Mouse (Mus musculus) limb, embryonic 11.5 days (tissue): Measurements from ENCODE around the gene Gal3st3. TPM values are rescaled to one million over a fixed set of nuclear protein-coding genes. Genes with fewer than 3 reads are reported as not detected.
"Not testable (repeated sequence)": the region's sequence is repeated elsewhere in the genome, so short reads cannot be mapped to it uniquely, and the experiment has no call there.

Experiments
- ATAC-seq: fragments of 200-750 bp; cut with Nextera tagmentation; 2 replicates; pipeline ENCODE4 v1.8.0; 2017; ENCODE audit warnings: low read depth; ENCODE audit not compliant: insufficient number of reproducible peaks, low FRiP score, low TSS enrichment
- DNase-seq: peaks from one replicate; pipeline ENCODE4 v3.0.0-alpha.2; 2015; ENCODE audit warnings: low spot score
- H3K27ac ChIP-seq: fragments of 300-500 bp; sonication (generic); replicated peaks from 2 replicates; pipeline ENCODE4 v1.5.1; 2014; ENCODE audit warnings: low read depth, mild to moderate bottlenecking, low read length
- H3K27me3 ChIP-seq: fragments of 300-500 bp; sonication (generic); 2 replicates; pipeline ENCODE4 v1.6.1; 2014; ENCODE audit warnings: mild to moderate bottlenecking, low read length, mixed read lengths; ENCODE audit not compliant: control insufficient read depth, insufficient read depth
- H3K36me3 ChIP-seq: fragments of 300-500 bp; sonication (generic); 2 replicates; pipeline ENCODE4 v1.6.1; 2014; ENCODE audit warnings: mild to moderate bottlenecking, low read length, moderate library complexity, mixed read lengths; ENCODE audit not compliant: control insufficient read depth, insufficient read depth
- H3K4me1 ChIP-seq: fragments of 300-500 bp; sonication (generic); 2 replicates; pipeline ENCODE4 v1.6.1; 2014; ENCODE audit warnings: low read length, mixed read lengths; ENCODE audit not compliant: control insufficient read depth, insufficient read depth
- H3K4me2 ChIP-seq: fragments of 300-500 bp; sonication (generic); 2 replicates; pipeline ENCODE4 v1.6.1; 2014; ENCODE audit warnings: low read depth, mild to moderate bottlenecking, moderate library complexity; ENCODE audit not compliant: severe bottlenecking
- H3K4me3 ChIP-seq: fragments of 300-500 bp; sonication (generic); 2 replicates; pipeline ENCODE4 v1.5.1; 2014; ENCODE audit warnings: low read depth, low read length
- H3K9ac ChIP-seq: fragments of 300-500 bp; sonication (generic); 2 replicates; pipeline ENCODE4 v1.6.1; 2014; ENCODE audit warnings: mild to moderate bottlenecking, low read length
- H3K9me3 ChIP-seq: fragments of 300-500 bp; sonication (generic); 2 replicates; pipeline ENCODE4 v1.6.1; 2016; ENCODE audit warnings: low read length; ENCODE audit not compliant: control insufficient read depth
- WGBS: fragments of 180-500 bp; shearing (Covaris S2); extraction: QIAGEN DNeasy Blood & Tissue Kit; methylation state at CpG from one replicate; pipeline ENCODE4 v1.1.7; 2014; 5-methylcytosine and 5-hydroxymethylcytosine counted together
- polyA plus RNA-seq: library from polyadenylated mRNA; unstranded; fragments of >200 nt; fragmentation: Nextera tagmentation; extraction: Ambion mirVana; gene quantifications from 2 replicates; pipeline ENCODE4 v1.2.1, GENCODE M21; 2014

The Gal3st3 gene
- polyA plus RNA-seq, 1 experiment from 2014 or later = 8.6 TPM

DNA sequence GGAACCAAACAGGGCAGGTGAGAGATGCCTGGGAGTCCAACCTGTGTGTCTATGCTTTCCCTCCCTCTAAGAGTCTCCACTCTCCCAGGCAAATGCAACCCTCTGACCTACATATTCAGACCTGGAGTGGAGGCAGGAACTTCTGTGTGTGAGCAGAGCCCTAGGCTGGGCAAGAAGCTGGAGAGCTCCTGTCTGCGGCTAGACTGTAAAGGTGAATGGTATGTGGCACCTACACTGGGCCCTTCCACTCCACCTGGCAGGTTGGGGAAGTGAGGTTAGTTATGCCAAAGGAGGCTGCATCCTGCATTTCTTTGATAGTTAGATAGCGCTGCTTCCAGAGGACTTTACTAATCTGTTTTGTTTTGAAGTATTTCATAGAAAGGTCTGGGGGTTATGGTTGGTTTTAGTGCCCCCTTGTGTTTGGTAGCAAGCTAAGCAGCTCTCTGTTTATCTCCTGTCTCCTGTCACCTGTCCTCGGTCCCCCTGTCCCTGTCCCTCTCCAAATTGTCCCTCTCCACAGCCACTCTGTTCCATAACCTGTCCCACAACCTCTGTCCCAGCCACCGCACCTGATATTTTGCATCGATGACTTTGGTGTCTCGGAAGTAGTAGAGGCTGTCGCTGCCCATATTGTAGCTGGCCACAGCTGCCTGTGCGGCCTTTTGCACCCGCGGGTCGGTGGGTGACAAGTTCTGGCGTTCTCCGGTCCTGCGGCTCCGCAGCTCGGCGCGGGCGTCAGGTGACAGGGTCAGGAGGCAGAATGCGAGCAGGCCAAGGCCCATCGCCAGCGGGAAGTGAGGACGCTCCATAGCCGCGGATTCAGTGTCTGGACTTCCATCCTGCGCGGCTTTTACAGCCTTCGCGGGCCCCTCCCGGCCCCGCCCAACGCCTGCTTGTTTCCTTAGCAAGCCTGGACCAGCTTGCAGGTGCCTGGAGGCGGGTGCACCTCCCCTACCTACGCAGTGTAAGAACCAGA lies 50.7 kb downstream of the Gal3st3 start:
- Histone ChIP-seq H3K9me3 (no peaks in the 10 kb centered on the region), H3K4me3 (peak overlapping the region; percentile 33), H3K4me1 (peaks cover 3% of the 10 kb centered on the region; the same call in 1 of the 2 replicates), H3K9ac (peak overlapping the region; percentile 50), H3K4me2 (peak overlapping the region; percentile 71), H3K36me3 (no peaks in the 10 kb centered on the region), H3K27me3 (0 out of 2 replicates have a peak, but pooled peaks cover 4% of the 10 kb centered on the region), H3K27ac (no peak overlapping the region)
- WGBS = 5% methylated on average over 34 of the region's 34 CpGs
- ATAC-seq = no peak
- peak; percentile 48 for DNase-seq

DNA sequence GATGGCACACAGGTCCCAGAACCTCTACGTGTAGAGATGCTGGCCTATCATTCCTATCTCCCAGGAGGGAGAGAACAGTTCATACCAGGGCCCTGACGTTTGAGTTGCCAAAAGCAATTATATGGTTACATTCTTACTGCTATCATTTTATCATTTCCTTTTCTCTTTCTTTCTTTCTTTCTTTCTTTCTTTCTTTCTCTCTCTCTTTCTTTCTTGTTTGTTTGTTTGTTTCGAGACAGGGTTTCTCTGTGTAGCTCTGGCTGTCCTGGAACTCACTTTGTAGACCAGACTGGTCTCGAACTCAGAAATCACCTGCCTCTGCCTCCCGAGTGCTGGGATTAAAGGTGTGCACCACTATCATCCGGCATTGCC lies 51.4 kb downstream of the Gal3st3 start, which contains the start of gene Cst6:
Gene Cst6 (minus strand): TSS at position 73 of the 372 bp plus-strand sequence.
- peak within 1 kb of the TSS; percentile 33 for H3K4me3 ChIP-seq
- H3K9me3 ChIP-seq, H3K27me3 ChIP-seq, ATAC-seq, H3K36me3 ChIP-seq, DNase-seq, H3K27ac ChIP-seq, H3K4me1 ChIP-seq: not testable (repeated sequence)
- WGBS = 65% methylated on average over 6 of the region's 6 CpGs
- peak within 1 kb of the TSS; percentile 50 for H3K9ac ChIP-seq
- H3K4me2 ChIP-seq = peak within 1 kb of the TSS; percentile 71

DNA sequence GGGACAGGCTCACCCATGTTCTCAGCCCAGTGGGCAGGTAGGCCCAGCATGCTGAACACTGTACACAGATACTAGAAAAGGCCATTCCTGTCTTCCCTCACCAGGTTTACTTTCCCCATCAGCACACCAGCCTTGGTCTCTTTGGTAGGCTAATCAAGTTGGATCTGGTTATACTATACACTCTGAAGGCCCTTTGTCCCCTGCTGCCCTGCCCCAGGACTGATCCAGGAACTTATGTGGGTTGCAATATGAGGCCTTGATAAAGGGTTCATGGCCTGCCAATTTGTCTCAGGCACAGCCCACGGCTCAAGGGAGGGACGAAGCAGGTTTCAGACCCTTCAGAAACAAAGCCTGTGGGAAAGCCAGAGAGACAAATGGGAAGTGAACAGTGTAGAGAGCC lies 55.5 kb downstream of the Gal3st3 start:
- 84% methylated on average over 2 of the region's 2 CpGs for WGBS
- ATAC-seq = no peak
- H3K9me3 ChIP-seq = no peaks in the 10 kb centered on the region

DNA sequence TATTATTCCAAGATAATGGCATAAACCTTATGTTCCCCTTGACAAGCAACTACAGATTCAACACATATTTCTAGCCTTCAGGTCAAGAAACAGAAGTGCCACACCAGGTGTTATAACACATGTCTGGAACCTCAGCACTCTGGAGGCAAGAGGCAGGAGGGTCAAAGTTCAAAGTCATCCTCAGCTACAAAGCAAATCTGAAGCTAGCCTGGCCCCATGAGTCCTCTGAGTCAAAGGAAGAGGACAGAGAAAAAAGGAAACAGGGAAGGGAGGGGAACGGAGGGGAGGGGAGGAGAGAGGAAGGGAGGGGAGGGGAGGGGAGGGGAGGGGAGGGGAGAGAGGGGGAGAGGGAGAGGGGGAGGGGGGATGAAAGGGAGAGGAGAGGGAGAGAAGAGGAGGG lies 57.9 kb downstream of the Gal3st3 start:
- H3K27ac ChIP-seq = no peak overlapping the region
- no peak overlapping the region for H3K9ac ChIP-seq
- no peaks in the 10 kb centered on the region for H3K36me3 ChIP-seq
- no peaks in the 10 kb centered on the region for H3K27me3 ChIP-seq
- peaks cover 2% of the 10 kb centered on the region; the same call in 1 of the 2 replicates for H3K9me3 ChIP-seq
- no peak overlapping the region for H3K4me2 ChIP-seq
- WGBS = no CpG with 5 or more reads among the region's 1 CpGs
- DNase-seq (no peak), ATAC-seq (no peak)
- no peak overlapping the region for H3K4me3 ChIP-seq
- H3K4me1 ChIP-seq = no peaks in the 10 kb centered on the region

More for the DNA sequence above, 55.5 kb downstream of the Gal3st3 start:
- H3K27ac ChIP-seq = no peak overlapping the region
- DNase-seq = no peak
- no peak overlapping the region for H3K9ac ChIP-seq
- 0 out of 2 replicates have a peak, but pooled peaks cover 4% of the 10 kb centered on the region for H3K27me3 ChIP-seq
- no peak overlapping the region for H3K4me2 ChIP-seq
- no peaks in the 10 kb centered on the region for H3K36me3 ChIP-seq
- H3K4me1 ChIP-seq = peaks cover 3% of the 10 kb centered on the region; the same call in 1 of the 2 replicates
- H3K4me3 ChIP-seq = no peak overlapping the region

Other genes with a start within 250 kb of the Gal3st3 start
- gene Rin1, start 247.8 kb upstream of the Gal3st3 start, polyA plus RNA-seq = 1.3 and 1.6 TPM in 2 replicates
- 41.1 and 45.6 TPM in 2 replicates for gene Cd248, start 230.3 kb upstream of the Gal3st3 start, polyA plus RNA-seq
- gene Tmem151a, start 212.8 kb upstream of the Gal3st3 start, polyA plus RNA-seq = 1.1 and 2.2 TPM in 2 replicates
- 68.5 and 71.2 TPM in 2 replicates for gene Yif1a, start 209.8 kb upstream of the Gal3st3 start, polyA plus RNA-seq
- gene Cnih2, start 199.8 kb upstream of the Gal3st3 start, polyA plus RNA-seq = 33.8 and 36.3 TPM in 2 replicates
- gene Rab1b, start 191.3 kb upstream of the Gal3st3 start, polyA plus RNA-seq = 242 and 244 TPM in 2 replicates
- gene Klc2, start 179.8 kb upstream of the Gal3st3 start, polyA plus RNA-seq = 21.2 and 23.8 TPM in 2 replicates
- gene Pacs1, start 25.2 kb upstream of the Gal3st3 start, polyA plus RNA-seq = 29.3 and 34.2 TPM in 2 replicates
- gene Sf3b2, start 2.9 kb upstream of the Gal3st3 start, polyA plus RNA-seq = 405 and 414 TPM in 2 replicates
- gene Catsper1, start 37.4 kb downstream of the Gal3st3 start, polyA plus RNA-seq = not detected in 2 replicates
- gene Cst6, start 51.2 kb downstream of the Gal3st3 start, polyA plus RNA-seq = 0.64 and 1.2 TPM in 2 replicates
- 78.9 and 89.3 TPM in 2 replicates for gene Eif1ad, start 68.4 kb downstream of the Gal3st3 start, polyA plus RNA-seq
- gene Banf1, start 68.8 kb downstream of the Gal3st3 start, polyA plus RNA-seq = 522 and 532 TPM in 2 replicates
- gene Sart1, start 90.4 kb downstream of the Gal3st3 start, polyA plus RNA-seq = 87.1 and 92.5 TPM in 2 replicates
- not detected in 2 replicates for gene Tsga10ip, start 104.2 kb downstream of the Gal3st3 start, polyA plus RNA-seq
- 216 and 243 TPM in 2 replicates for gene Drap1, start 126.6 kb downstream of the Gal3st3 start, polyA plus RNA-seq
- 43.8 and 47.7 TPM in 2 replicates for gene AI837181, start 126.8 kb downstream of the Gal3st3 start, polyA plus RNA-seq
- gene Fosl1, start 149.2 kb downstream of the Gal3st3 start, polyA plus RNA-seq = not detected in 2 replicates
- gene Ccdc85b, start 159.6 kb downstream of the Gal3st3 start, polyA plus RNA-seq = 7.9 and 9.2 TPM in 2 replicates
- 113 and 116 TPM in 2 replicates for gene Fibp, start 162.3 kb downstream of the Gal3st3 start, polyA plus RNA-seq
- gene Ctsw, start 170.2 kb downstream of the Gal3st3 start, polyA plus RNA-seq = 0.72 and 1.0 TPM in 2 replicates
- gene Efemp2, start 175.6 kb downstream of the Gal3st3 start, polyA plus RNA-seq = 100 and 105 TPM in 2 replicates
- gene Mus81, start 190.1 kb downstream of the Gal3st3 start, polyA plus RNA-seq = 37.0 and 39.7 TPM in 2 replicates
- 3,315 and 3,495 TPM in 2 replicates for gene Cfl1, start 192.1 kb downstream of the Gal3st3 start, polyA plus RNA-seq
- 0.35 TPM in 1 of 2 replicates, not detected in the other for gene 1700020D05Rik, start 205.5 kb downstream of the Gal3st3 start, polyA plus RNA-seq
- 8.6 and 9.0 TPM in 2 replicates for gene Snx32, start 212.2 kb downstream of the Gal3st3 start, polyA plus RNA-seq